Mouse (Mus musculus) layer of hippocampus, postnatal 14 days (tissue): ENCODE data around the gene Reln. TPM values are rescaled to one million over a fixed set of nuclear protein-coding genes. Genes with fewer than 3 reads are reported as not detected.

ENCODE experiments used
- DNase-seq, 2 experiments: peaks; one replicate each; pipeline ENCODE4 v3.0.0; 2021 to 2022; ENCODE audit warnings: low spot score in 2 of 2, mixed read lengths in 1 of 2
- total RNA-seq, 2 experiments: library from RNA; stranded (reverse); gene quantifications; 2 replicates each; pipeline ENCODE4 v1.2.3; 2021

The Reln gene
- total RNA-seq, 2 experiments from 2014 or later = 86.9 to 87.4 TPM

DNA sequence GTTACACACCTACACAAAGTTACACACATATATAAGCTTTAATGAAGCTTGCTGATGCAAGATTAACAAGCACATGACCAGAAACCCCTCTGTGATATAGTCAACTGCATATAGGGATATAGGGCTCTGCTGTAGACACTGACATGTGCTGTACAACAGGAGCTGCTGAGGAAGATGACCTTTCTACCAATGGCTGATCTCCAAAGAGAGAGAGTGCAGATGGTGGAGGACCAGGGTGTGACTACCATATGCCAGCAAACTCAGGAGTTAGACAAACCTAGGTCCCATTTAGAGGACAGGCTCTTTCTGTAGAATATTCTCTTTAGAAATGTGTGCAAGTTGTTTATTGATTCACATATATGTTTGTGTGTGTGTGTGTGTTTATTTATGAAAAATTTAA, 216.9 kb downstream of the Reln start:
- DNase-seq = no peak

DNA sequence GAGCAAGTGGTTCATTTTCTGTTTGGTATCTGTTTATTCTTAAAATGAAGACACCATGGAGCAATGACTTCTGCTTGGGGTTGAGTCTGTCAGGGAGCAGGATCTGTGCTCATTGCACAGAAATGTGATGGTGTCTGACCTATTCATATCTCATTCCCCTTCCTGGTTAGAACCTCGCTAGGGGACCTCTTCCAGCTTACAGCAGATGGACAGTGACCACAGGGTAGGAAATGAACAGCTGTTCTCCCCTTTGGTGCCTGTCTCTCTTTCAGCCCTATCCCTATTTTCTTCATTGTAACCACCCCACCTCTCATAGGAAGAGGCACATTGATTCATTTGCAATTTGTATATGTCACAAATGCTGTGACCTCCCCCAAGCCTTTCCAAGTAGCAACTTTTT, 225.2 kb downstream of the Reln start:
- no peak for DNase-seq

- no peak for DNase-seq
These were observed 226.0 kb downstream of the Reln start for GRCm38 (mm10) chr5:22118456-22118855.

DNA sequence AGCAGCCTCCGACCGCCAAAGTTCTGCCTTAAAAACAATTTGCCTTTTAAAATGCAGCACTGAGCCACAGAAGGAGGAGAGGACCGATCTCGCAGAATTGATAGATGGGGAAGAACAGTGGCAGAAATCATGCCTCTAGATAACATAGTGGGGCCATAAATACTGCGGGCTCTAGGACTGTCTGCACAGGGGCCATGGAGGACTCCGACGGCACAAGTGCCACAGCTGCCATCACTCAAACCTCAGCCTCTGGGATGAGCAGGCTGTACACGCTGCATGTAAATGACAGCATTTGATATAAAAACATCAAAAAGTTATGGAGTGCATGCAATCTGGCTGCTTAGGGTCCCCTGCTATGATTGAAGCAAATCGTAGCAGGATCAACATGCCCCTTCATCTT, 227.6 kb downstream of the Reln start:
- DNase-seq = no peak

- peak; percentile 38 to 71 for DNase-seq
These were observed 237.6 kb downstream of the Reln start for GRCm38 (mm10) chr5:22106811-22107485.

DNA sequence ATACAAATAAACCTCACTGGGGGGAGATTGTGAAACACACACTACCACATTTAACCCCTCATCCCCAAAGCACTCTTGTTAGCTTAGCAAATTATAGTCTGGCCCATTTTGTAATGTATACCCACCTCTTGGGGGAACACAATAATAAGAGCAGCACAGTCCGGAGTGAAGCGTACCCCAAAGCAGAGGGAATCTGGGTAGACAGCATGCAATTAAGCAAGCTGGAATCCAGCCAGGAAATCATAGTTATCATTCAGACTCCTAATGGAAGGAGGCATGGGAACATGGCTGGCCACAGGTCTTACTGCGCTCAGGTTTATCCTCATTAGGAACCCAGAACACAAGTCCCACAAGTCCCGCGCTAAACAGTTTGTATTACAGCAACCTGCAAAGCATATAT, 249.5 kb downstream of the Reln start:
- peak in 1 of 2 experiments; percentile 30 for DNase-seq

GRCm38 (mm10) chr5:22094043-22094442, 250.5 kb downstream of the Reln start:
- no peak for DNase-seq

- peak; percentile 21 to 67 for DNase-seq
These were observed 251.2 kb downstream of the Reln start for GRCm38 (mm10) chr5:22093157-22093865.

DNA sequence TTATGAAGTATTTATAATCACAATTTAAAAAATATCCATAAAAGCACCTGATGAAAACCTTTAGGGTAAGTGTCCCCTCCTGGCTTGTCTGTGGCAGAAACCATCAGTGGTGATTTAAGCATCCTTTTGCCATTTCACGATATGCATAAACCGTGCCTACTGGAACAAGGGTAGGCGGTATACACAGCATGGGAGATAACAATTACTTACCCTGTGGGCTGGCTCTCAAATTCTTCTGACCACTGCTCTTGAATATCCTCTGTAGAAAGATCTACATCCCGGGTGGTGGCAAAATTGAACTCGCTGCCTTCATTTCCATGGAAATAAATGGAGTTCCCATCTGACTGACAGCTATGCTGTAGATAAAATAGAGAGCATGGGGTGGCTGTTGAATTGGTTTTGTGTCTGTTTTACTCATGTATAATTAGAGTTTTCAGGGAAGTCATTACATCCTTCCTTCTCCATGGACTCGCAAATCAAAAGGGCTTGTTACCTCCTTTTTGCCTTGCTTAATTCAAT, 264.0 kb downstream of the Reln start:
- no peak for DNase-seq

DNA sequence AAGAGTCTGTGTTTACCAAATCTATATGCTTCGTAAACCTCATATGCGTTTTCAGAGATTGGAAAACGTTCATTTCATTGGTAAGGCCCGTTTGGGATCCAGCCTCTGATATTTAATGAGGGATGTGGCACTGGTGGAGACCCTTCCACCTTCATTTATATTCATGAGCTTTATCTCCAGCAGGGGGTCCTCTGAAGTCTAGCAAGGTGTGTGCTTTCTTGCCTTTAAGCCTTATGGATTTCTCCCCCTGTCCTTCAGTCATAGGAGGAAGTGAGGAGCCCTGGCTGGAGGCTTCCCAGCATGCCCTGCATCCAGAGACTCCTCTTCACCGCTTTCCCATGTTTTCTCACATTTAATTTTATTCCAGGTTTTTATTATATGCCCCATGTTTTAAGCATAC, 269.5 kb downstream of the Reln start:
- no peak for DNase-seq

DNA sequence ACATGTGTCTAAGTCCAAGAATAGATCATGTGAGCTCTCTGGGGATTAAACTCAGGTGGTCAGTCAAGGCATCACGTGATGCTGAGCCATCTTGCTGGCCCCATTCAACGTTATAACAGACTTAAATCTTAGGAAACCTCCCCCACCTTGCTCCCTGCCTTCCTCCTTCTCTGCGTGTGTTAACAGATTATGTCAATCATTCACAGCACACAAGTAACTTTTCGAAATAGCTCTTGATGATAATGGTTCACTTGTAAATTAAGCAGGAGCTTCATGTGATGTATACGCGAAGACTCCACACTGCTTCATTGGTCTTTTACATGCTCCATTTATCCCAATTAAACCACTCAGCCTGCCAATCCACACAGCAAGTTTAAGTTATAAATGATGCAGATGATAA, 271.9 kb downstream of the Reln start:
- no peak for DNase-seq

- no peak for DNase-seq
These were observed 285.3 kb downstream of the Reln start for GRCm38 (mm10) chr5:22059251-22059650.

DNA sequence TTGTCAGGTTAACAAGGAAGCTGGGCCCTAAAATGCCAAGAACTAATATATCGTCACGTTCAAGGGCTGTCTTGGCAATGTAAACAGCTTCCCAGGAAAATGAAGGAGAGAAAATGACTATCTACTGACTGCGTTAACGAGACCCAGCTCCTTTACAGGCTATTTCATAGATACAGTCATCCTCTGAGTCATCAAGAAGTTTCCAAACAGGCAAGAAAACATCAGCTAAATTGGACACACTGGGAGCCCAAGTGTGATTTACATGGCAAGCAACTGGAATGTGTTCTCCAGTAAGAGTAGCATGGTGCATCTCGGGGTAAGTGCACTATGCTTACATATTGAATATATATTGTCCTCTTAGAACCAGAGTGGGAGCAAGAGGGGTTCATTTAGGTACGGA, 302.7 kb downstream of the Reln start:
- DNase-seq = no peak

GRCm38 (mm10) chr5:22039375-22040149, 304.9 kb downstream of the Reln start:
- DNase-seq = no peak

DNA sequence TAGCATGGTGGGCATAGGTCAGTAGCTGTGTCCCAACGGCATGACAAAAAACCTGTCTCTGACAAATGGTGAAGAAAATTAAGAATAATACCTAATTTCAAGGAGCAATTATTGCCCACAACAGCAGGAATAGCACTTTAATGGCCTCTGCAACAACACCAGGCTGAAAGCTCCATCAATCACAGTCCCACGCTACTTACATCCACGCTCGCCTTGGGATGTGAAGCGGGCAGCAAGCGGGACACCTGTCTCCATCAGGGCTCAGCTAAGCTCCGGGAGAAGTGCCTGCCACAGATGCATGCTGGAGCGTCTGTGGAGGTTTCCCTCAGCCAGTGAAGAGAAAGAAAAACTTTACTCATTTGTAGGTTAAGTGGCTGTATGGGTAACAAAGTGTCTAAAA, 309.3 kb downstream of the Reln start:
- DNase-seq = no peak

DNA sequence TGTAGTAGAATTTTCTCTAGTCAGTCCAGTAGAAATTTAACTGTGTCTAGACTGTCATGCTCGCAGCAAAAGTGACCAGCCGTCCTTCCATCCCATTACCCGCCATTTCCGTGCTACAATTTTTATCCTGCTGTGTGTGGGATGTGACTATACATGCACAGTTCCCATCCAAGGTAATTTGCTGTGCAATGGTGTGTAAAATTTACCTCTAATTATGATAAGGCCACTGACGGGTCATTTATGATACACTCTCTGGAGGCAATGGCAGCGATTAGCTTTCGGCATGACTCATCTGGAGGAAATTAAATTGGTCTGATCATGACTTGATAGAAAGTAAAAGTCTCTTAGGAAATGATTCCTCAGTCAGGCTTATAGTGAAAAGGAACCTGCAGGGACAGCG, 311.5 kb downstream of the Reln start:
- no peak for DNase-seq

DNA sequence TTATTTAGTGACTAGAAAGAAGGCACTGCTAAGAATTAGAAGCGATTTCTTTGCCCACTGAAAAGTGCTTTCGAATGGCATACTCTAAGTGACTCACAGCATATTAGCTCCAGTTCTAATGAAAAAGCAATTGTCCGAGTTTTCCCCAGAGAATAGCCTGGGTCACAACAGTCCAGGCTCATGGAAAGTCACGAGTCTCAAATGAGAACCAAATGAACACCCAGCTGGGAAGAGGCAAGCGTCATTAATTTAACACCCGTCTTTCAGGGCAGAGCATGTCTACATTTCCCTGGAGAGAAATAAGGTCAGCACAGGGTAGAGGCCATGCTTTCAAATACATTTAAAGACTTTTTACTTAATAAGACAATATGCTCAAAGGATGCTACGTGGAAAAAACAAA, 312.8 kb downstream of the Reln start:
- DNase-seq = no peak

- DNase-seq = no peak
These were observed 316.1 kb downstream of the Reln start for GRCm38 (mm10) chr5:22028379-22028778.

- DNase-seq = no peak
These were observed 317.1 kb downstream of the Reln start for GRCm38 (mm10) chr5:22027240-22027875.

DNA sequence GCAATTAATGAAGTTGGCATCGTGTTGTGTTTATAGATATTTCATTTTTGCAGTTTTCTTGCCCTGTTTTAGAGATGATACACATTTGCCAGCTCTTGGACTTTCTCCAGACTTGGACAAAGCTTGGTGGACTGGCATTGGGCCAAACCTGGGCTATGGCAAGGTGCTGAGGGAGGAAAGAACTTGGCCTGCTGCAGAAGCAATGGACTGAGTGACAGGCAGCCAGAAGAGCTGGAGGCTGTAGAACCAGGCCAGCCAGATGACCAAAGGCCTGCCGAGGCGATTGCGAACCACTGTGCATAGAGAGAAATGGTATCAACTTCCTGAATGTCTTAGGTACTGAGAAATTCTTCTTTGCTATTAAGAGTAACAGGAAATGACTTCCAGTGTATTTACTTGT, 318.8 kb downstream of the Reln start:
- DNase-seq = no peak

DNA sequence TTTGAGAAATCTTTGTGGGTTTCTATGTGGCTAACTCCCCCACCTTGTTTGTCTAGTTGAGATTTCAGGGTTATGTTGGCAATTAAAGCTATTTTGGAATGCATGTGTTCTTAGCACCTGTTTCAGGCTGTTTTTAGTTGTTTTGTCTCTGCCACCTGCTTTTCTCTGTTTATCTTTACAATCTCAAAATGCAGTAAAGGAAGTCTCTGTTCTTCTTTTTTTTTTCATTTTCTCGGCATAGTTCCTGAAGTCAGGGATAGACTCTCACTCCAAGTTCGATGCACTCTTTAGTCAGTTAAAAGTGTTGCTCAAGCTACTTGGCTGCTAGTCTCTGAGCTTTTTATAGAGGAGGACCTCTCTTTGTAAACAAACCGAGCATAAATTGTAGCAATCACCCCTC, 320.4 kb downstream of the Reln start:
- no peak for DNase-seq
